11 mouse cellular contexts compared by ENCODE assay signal in genomic region chrX:135601298-135602029, GRCm38 (mm10). TPM values are rescaled to one million over a fixed set of nuclear protein-coding genes. Genes with fewer than 3 reads are reported as not detected.
A peak's percentile ranks its signal among the peaks of the same experiment; 100 is the strongest.
DNase-seq lines count a peak whose midpoint lies in the region; ATAC-seq lines count a peak whose summit lies in the region.
"Not testable (repeated sequence)": the region's sequence is repeated elsewhere in the genome, so short reads cannot be mapped to it uniquely, and the experiment has no call there.
"Had no signal": no experiment of that assay in that cellular context is flagged by ENCODE, and none has a peak within 500 bp of the region (broad histone marks: within the 10 kb centered on the region; RNA-seq: fewer than 3 reads in every experiment).

No protein-coding gene starts in this region.

- 72% methylated on average over 3 of the region's 3 CpGs for WGBS in embryonic facial prominence, embryonic 11.5 days
- 62% methylated on average over 3 of the region's 3 CpGs for WGBS in limb, embryonic 11.5 days

- not testable (repeated sequence) for H3K27ac ChIP-seq in ES-E14 (ENCODE audit: insufficient read depth, low read depth, low read length, poor library complexity, severe bottlenecking); embryonic facial prominence, embryonic 11.5 days (replicated peaks; ENCODE audit: low read depth, low read length); limb, embryonic 11.5 days (replicated peaks; ENCODE audit: low read depth, low read length)

- ATAC-seq in embryonic facial prominence, embryonic 11.5 days (replicated peaks; ENCODE audit: insufficient number of reproducible peaks, low FRiP score, low TSS enrichment, low read depth); limb, embryonic 11.5 days (ENCODE audit: insufficient number of reproducible peaks, low FRiP score, low TSS enrichment, low read depth): not testable (repeated sequence)

- not testable (repeated sequence) for H3K4me2 ChIP-seq in embryonic facial prominence, embryonic 11.5 days (ENCODE audit: low read depth, low read length); limb, embryonic 11.5 days (ENCODE audit: low read depth, severe bottlenecking)

- H3K27me3 ChIP-seq in embryonic facial prominence, embryonic 11.5 days (ENCODE audit: control insufficient read depth, insufficient read depth, low read length); limb, embryonic 11.5 days (ENCODE audit: control insufficient read depth, insufficient read depth, low read length): not testable (repeated sequence)

- H3K9me3 ChIP-seq in ES-E14 (ENCODE audit: control insufficient read depth, insufficient read depth, low read depth, low read length); embryonic facial prominence, embryonic 11.5 days (replicated peaks; ENCODE audit: control insufficient read depth, low read length); limb, embryonic 11.5 days (ENCODE audit: control insufficient read depth, low read length): not testable (repeated sequence)

- H3K4me3 ChIP-seq in ES-E14 (ENCODE audit: insufficient read depth in 1 of 2, low read depth in 1 of 2, low read length in 2 of 2, poor library complexity in 1 of 2, severe bottlenecking in 1 of 2); embryonic facial prominence, embryonic 11.5 days (ENCODE audit: low read depth, low read length); limb, embryonic 11.5 days (ENCODE audit: low read depth, low read length): not testable (repeated sequence)

- H3K36me3 ChIP-seq in ES-E14 (ENCODE audit: control insufficient read depth, insufficient read depth, low read length, poor library complexity, severe bottlenecking); embryonic facial prominence, embryonic 11.5 days (replicated peaks; ENCODE audit: control insufficient read depth, insufficient read depth, low read depth, low read length); limb, embryonic 11.5 days (ENCODE audit: control insufficient read depth, insufficient read depth, low read length): not testable (repeated sequence)

- in situ Hi-C loops in ES-E14 (cut with MboI; ENCODE audit: low sequenced_read_pairs in 2 of 2, unreplicated experiment in 2 of 2): not testable (repeated sequence)

- DNase-seq in ES-E14 (ENCODE audit: low read depth, low spot score): peak; percentile 31
- peak; percentile 5 for DNase-seq in c-Kit-positive CD71-positive TER-119-negative erythroid progenitor cells, embryonic 14.5 days (ENCODE audit: low read depth)
- peak; percentile 6 for DNase-seq in embryonic facial prominence, embryonic 11.5 days (ENCODE audit: low spot score)
- DNase-seq in heart, adult 9 months (ENCODE audit: low spot score in 2 of 2): peak; percentile 13 to 17
- DNase-seq in kidney, postnatal 14 days: peak; percentile 41
- peak; percentile 23 for DNase-seq in limb, embryonic 11.5 days (ENCODE audit: low spot score)
- DNase-seq in natural killer cell, adult 2 months (ENCODE audit: low spot score in 2 of 2): peak; percentile 17 to 42
- DNase-seq in thymus, postnatal 25 days: peak; percentile 33

- H3K4me1 ChIP-seq in ES-E14 (ENCODE audit: control insufficient read depth in 2 of 2, insufficient read depth in 2 of 2, low read length in 2 of 2, poor library complexity in 1 of 2); embryonic facial prominence, embryonic 11.5 days (ENCODE audit: control insufficient read depth, insufficient read depth, low read length); limb, embryonic 11.5 days (ENCODE audit: control insufficient read depth, insufficient read depth, low read length): not testable (repeated sequence)

- not testable (repeated sequence) for H3K9ac ChIP-seq in ES-E14 (ENCODE audit: insufficient read depth, low read depth, low read length, poor library complexity, severe bottlenecking); embryonic facial prominence, embryonic 11.5 days (replicated peaks; ENCODE audit: low read length); limb, embryonic 11.5 days (ENCODE audit: low read length)

RNA-seq across cellular contexts. Expression of gene Nxf7, which starts 2.9 kb away (rescaled TPM):
- total RNA-seq in ES-E14 (2012; rRNA removed): 2.8 and 12.7 TPM in 2 replicates
- 0.08 TPM in 1 of 2 replicates, not detected in the other for polyA plus RNA-seq in embryonic facial prominence, embryonic 11.5 days (2014; fragmentation: Nextera tagmentation; extraction: Ambion mirVana)
- 0.15 TPM in 1 of 2 replicates, not detected in the other for polyA plus RNA-seq in limb, embryonic 11.5 days (2014; fragmentation: Nextera tagmentation; extraction: Ambion mirVana)
- polyA plus RNA-seq: forebrain, embryonic 16.5 days had no signal

RNA-seq across cellular contexts. Expression of gene Prame, which starts 26.0 kb away (rescaled TPM):
- 0.18 TPM in 1 of 2 replicates, not detected in the other for total RNA-seq in ES-E14 (2012; rRNA removed)
- 0.25 TPM in 1 of 2 replicates, not detected in the other for polyA plus RNA-seq in embryonic facial prominence, embryonic 11.5 days (2014; fragmentation: Nextera tagmentation; extraction: Ambion mirVana)
- polyA plus RNA-seq in limb, embryonic 11.5 days (2014; fragmentation: Nextera tagmentation; extraction: Ambion mirVana): not detected in 2 replicates
- polyA plus RNA-seq: forebrain, embryonic 16.5 days; intestine, embryonic 16.5 days; urinary bladder, adult 2 months had no signal
